Mouse (Mus musculus) cerebellum, adult 2 months (tissue): Measurements from ENCODE around the gene Cdh12.

Source experiments
- CTCF ChIP-seq: fragments of 200-500 bp; IDR thresholded peaks from 2 replicates; pipeline ENCODE4 v1.5.1; 2011; ENCODE audit warnings: low read depth, mild to moderate bottlenecking, control low read depth, low read length, moderate library complexity, borderline replicate concordance; ENCODE audit not compliant: insufficient read depth
- POLR2A ChIP-seq: fragments of 200-500 bp; IDR thresholded peaks from 2 replicates; pipeline ENCODE4 v1.6.1; 2011; ENCODE audit warnings: low read length, control low read depth, borderline replicate concordance; ENCODE audit not compliant: insufficient read depth

DNA sequence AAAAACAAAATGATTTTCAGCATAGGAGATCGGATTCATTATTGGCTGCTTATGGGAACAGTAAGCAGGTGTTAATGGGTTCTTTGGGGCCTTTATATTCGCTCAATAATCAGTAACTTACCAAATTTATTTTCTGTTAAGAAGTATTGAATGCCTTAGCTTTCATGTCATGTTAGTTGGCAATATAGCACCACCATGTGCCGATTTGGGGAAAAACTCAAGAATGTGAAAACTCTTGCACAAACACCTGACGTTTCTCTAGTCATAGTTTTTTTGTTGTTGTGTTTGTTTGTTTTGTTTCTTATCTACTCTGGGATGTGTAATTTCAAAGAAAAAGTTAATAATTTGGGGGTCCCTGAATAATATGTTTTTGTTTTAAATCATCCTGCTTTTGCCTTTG lies 1081.7 kb downstream of the Cdh12 start:
- TF ChIP-seq CTCF (no peak), POLR2A (no peak)
